Mouse (Mus musculus): ENCODE data around the gene Miip.

Miip gene

DNA sequence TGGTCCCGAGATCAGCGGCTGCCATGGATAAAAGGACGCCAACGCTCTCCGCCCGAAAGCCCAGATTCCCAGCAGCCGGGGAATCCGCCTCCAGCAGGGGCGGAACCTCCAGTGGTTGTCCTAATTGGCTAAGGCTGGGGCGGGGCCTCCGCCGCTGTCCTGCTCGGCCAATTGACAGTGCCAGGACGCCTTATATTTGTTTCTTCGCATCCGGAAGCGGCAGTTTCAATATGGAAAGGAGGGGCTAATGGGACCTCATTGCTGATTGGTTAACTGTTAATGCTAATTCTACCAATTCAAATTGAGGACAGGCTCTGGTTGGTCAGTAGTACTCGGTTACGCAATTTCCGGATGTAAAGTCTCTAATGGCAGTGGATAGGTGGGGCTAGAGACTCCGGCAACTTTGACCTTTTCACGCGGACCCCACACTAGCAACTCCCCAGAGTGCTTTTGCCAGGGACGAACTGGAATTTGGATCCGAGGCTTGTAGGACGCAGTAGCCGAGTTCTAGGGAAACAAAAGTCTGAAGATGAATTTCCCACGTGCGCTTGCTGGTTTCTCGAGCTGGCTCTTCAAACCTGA lies at the start of gene Miip, which contains the start of gene Fv1:
Gene Miip, minus strand, starts transcription at position 367 of the 582 bp plus-strand sequence.
Gene Fv1, plus strand, starts transcription at position 530 of the 582 bp plus-strand sequence.
- in situ Hi-C loops (cut with MboI), result no loop called here

DNA sequence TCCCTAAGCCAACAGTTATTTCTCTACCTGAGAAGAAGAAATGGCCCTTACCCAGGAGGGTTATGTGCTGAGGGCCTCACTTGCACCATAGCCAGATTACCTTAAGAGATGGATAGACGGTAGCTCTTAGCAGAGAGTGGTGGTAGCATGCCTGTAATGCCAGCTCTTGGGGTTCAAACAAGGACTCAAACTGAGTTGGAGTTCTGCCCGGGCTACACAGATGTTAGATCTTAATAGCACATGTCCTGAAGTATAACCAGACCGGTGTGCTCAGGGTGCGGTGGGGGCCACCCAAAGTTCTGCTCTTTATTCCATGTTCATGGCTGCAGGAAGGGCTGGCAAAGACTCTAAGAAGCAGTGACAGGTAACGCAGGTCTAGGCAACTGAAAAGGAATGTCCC lies 40.9 kb upstream of the Miip start:
- in situ Hi-C loops (cut with MboI), result no loop called here

DNA sequence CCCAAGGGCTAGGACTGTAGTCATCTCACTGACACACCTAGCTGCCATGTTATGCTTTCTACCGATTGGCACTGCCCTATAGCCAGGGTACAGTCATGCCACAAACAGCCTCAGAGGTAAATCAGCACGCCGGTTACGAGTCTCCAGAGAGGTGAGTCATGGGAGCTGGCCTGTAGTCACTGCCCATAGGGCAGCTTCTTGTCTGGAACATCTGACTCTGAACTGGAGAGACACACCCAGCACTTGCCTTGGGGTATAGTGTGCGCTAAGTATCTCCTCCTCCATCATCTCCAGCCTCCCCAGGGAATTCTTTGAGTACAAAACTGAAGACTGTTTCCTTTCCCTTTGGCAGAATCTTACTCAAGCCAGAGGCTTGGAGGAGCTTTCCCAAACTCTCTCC lies 37.6 kb upstream of the Miip start:
- in situ Hi-C loops (cut with MboI), result no loop called here

DNA sequence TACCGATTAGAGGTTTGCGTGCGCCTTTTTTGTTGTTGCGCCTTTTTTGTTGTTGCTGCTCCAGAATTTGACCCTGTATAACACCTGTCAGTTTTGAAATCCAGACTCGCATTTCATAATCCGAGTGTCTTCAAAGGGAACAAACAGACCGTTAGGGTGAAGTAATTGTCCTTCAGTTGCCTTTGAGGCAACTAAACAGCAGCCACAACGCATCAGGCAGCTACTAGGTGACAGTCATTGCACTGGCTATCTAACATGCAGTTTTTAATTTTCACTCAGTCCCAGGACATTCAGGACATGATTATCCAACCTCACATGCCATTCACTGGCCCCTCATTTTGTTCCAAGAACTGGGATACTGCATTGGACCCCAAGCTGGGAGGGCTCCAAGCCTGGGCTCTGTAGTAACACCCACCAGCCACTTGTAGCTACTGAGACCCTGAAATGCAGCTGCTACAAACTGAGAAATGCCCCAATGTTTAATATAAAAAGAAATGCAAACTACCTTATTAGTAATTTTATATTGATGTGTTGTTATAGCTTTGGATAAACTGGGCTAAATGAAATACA lies 36.6 kb upstream of the Miip start:
- in situ Hi-C loops (cut with MboI), result no loop called here

DNA sequence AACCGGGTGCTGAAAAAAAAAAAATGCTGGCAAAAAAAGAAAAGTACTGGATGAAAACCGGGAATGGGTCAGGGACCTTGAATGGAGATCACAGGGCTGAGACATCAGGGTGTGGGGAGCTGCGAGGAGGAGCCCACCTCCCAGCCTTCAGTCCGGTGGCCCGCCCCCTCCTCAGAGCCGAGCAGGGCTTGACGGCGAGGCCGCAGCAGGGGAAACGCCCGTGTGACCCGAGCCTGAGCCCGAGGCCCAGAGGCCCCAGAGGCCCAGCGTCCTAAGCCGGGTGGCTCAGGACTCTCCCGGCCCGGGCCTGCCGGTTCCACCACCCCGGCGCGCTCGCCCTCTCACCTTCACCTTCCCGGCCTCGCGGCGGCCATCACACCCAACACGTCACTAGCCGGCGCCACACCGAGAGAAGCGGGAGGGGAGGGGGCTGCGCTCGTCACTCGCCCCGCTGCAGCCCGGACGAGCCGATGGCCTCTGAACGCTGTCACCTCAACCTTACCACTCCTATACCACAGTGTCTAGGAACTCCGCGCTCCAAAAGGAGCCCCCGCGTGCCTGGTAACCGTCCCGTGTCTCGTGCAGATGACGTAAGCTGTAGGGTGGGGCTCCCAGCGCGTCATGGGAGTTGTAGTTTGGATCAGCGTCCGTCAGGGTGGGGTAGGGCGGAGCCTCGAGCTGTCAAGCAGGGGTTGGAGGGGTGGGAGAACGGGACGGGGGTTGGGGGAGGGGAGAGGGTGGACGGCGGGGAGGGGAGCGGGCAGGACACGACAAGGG lies 35.9 kb upstream of the Miip start, which contains the start of gene Mfn2:
Gene Mfn2, minus strand, starts transcription at position 392 of the 777 bp plus-strand sequence.
- in situ Hi-C loops (cut with MboI), result no loop called here

DNA sequence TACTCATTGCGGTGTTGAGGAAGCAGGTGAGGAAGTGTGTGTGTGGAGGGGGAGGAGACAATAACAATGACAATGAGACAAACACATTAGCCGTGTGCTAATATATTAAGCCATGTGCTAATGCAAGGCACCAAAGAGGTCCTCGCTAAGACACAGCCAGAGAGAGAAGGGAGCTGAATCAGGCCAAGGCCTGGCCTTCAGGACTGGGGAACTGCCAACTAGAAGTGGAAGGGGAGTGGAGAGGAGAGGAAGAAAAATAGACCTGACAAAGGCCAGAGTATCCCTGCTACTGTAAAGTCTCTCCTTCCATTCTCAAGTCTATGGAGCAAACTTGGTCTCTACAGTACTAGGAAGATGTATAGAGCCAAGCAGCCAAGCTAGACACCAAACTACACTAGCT lies 35.0 kb upstream of the Miip start:
- in situ Hi-C loops (cut with MboI), result no loop called here

DNA sequence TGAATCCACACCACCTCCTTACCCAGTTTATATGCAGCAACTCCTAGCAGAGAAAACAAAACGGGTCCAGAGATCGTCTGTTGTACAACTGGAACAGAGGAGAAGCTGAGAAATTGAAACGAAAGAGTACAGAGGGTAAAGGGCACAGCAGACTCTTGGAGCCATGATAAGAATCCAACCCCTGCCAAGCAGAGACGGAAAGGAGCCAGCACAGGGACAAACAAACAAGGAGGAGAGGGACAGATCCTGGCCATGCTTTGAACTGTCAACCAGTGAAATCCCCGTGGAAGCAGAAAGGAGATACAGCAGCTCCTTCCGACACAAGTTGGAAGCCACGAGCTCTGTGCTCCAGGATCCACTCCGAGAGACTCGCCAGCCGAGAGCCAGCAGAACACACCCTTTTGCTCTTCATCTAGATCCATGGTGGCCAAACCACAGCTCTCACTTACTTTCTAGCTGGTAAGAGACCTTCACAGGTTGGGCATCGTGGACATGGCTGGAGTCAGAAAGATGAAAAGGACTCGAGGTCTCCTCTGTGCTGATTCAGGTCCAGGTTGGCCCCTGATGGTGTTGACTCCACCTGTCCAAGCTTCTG lies 34.4 kb upstream of the Miip start:
- in situ Hi-C loops (cut with MboI), result no loop called here

DNA sequence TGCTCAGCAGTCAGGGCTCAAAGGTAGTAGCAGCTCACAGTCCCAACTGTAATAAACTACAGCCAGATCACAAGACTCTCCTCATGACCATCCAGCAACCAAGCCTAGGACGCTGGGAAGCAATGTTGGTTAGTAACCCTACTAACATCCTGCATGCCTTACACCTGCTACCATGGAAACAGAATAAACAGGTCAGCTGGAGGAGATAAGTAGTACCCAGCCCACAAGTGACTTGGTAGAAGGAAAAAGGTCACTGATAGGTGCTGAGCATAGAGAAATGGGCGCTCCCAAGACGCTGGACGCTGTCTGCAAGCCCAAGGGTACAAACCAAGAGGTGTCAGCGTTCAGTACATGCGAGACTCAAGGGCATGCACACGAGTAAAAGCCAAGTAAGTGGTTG lies 31.8 kb upstream of the Miip start:
- in situ Hi-C loops (cut with MboI), result no loop called here

DNA sequence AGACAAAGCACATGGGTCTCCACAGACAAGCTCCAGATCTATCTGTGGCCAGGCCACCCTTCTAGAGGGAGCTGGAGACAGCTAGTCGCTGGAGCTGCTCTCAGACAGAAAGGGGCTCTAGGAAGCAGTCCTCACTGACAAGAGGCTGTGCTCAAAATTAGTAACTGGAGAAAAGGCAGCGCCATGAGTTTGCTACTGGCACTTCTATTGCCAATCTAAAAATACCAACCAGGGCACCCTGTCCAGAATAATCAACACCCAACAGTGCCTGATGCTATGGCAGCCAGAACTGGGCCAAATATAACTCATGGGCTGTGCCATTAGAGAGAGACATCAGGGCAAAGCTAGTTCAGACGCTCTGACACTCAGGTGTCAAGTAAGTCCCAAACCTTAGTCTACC lies 28.7 kb upstream of the Miip start:
- in situ Hi-C loops (cut with MboI), result no loop called here

DNA sequence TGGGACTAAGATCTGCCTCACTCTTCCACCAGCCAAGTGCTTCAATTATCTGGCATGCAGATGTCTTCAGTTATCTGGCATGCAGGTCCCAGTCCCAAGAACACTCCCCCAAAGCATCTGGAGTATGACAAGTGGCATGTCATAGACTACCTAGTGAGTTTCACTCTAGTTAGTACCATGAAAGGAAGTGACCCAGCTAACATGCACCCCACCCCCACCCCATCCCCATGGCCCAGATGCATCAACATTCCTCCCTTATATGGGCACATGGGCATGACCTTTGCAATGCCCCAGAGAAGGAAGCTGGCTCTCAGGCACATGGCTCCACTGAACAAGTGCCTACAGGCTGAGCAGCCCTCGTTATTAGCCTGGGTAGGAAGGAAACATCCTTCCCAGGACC lies 27.8 kb upstream of the Miip start:
- in situ Hi-C loops (cut with MboI), result no loop called here

DNA sequence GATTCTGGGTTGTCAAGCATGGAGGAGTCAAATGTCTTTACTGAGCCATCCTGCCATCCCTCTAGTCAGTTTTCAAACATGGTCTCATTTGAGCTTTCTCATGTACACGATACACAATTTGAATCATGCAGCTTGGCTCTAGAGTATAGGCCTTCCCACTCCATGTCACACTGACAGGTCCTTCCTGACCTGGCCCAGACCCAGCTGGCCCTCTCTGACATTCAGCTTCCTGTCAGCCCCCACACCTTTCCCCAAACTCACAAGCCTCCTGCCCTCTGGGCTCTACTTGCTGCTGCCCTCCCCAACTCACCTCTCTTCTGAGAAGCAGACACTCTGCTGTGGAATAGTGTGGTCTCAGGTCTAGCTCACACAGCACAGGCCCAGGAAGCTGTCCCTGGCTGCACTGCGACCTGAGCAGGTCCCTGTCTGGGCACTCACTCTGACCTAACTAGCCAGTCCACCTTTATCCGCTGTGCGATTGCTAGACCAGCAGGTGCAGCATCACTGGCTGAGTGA lies 27.3 kb upstream of the Miip start:
- in situ Hi-C loops (cut with MboI), result no loop called here

DNA sequence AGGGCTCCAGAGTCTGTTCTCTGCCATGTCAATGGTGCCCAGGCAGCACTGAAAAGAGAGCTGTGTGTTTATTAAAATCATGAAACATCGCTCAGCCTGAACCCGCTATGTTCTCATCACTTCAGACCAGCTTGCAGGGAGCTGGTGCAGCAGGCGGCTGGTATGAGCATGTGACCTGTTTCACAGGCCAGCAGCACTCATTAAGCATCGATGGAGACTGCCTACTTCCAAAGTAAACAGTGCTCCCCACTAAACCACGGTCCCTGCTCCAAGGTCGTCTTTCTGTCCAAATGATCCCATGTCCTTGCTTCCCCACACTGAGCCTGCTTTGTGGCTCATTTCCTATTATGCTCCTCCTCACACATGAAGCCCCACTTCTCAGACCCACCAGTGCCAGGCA lies 21.7 kb upstream of the Miip start:
- in situ Hi-C loops (cut with MboI), result no loop called here

DNA sequence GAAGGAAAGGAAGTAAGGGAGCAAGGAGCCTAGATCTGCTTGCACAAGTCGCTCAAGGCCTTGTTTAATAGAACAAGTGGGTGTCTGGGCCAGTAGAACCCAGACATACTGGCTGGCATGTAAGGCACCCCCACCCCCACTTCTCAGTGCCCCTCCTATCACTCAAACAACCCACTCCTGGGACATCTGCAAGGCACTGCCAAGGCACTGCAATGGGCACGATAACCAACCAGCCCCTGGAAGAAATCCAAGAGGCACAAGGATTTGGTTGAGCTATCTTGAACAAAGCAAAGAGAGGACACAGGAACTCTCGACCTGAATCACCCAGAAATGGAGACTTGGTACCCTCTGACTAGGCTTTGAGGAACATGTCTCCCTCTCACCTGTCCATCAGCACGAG lies 19.6 kb upstream of the Miip start:
- in situ Hi-C loops (cut with MboI), result no loop called here

DNA sequence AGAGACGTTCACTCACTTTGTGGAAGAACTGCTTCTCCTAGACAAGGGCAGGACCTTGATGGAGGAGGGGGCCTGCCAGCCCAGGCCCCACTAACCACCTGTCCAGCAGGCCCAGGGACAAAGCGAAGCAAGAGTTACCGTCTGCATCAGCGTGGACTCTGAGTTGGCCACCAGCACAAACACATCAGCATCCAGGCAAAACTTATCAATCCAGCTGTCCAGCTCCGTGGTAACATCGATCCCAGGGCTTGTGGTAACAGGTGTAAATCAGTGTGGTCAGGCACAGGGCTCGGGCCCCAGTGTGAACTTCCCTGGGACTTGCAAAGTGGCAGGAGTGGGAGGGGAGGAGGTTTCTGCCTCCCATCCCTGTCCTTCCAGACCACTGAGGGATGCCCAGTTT lies 18.7 kb upstream of the Miip start:
- in situ Hi-C loops (cut with MboI), result no loop called here

DNA sequence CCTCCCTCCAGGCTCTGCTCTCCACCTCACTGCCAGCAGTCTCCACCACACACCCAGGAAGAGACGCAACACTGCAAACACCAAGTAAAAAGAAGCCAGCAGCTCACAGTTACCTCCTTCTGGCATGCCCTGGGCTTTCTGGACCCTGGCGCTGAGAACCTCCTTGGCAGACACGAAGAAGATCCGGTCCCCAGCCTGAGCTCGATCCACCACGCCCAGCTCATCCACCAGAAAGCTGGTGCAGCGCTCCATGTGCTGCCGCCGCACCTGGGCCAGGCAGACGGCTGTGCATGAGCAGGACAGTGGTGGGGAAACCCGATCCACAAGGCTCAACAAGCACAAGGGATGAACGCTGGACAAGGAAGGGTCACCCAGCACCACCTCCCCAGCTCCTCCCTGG lies 17.5 kb upstream of the Miip start:
- in situ Hi-C loops (cut with MboI), result no loop called here

DNA sequence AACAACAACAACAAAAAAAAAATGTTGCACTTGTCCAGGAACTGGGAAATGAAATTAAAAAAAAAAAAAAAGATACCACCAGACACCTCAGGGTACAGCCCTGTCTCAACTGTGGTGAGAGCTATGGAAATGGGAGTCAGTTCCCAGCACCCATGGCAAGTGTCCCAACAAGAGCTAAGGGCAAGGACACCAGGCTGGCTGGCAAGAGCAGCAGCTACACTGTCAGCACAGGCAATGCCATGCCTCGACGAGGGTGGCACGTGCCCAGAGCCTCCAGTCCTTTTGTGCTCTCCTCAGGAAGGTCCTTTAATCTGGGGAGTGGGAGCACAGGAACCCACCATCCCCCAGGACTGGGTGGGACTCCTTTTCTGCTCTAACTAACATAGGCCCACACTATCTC lies 15.5 kb upstream of the Miip start:
- in situ Hi-C loops (cut with MboI), result no loop called here

DNA sequence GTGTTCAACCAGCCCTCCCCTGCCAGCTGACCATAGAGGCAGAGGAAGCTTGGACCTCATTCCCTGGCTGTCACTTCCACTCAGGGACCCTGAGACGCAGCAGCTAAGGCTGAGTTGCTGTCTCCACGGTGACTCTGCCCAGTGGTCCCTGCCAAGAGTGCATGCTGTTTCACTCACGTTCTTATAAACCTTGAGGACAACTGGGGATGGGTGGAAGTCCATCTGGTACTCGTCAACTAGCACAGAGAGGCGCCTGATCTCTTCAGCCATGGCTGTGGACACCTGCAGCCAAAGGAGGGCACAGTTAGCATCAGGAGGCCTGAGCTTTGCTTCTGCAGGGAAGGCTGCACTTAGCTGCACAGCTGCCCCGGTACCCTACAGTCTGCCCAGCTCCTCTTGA lies 14.4 kb upstream of the Miip start:
- in situ Hi-C loops (cut with MboI), result no loop called here

DNA sequence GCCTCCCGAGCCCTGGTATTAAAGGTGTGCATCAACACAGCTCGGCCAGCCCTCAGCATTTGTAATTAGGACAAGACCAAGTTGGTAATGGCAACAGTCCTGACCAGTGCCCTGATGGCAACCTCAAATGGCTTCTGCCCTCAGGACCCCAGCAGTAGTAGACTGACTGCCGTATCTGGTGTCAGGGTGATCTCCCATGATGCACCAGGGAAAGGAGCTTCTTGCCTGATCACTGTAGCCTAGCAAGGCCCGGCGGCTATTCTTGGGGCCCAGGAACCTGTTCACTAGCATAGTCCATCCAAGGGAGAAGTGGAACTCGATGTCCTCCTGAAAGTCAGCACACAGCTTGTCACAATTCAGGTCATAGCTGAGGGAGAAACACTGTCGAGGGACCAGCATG lies 13.2 kb upstream of the Miip start:
- in situ Hi-C loops (cut with MboI), result no loop called here

DNA sequence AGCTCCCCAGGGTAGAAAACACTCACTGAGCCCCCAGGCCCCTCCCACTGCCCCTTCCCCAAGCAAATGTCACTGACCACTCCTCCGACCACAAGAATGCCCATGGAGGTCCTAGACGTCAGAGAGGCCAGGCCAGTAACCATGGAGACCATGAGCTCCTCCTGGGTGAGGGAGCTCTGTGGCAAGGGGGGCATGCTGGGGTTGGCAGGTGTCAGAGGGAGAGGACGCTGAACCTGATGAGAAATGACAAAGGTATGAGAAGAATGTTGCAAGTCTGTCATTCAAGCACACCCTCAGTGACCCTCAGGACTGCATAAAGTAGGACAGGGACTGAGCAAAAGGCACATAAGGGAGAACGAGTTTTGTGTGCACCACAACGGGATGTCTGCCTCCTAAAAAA lies 11.2 kb upstream of the Miip start:
- in situ Hi-C loops (cut with MboI), result no loop called here

DNA sequence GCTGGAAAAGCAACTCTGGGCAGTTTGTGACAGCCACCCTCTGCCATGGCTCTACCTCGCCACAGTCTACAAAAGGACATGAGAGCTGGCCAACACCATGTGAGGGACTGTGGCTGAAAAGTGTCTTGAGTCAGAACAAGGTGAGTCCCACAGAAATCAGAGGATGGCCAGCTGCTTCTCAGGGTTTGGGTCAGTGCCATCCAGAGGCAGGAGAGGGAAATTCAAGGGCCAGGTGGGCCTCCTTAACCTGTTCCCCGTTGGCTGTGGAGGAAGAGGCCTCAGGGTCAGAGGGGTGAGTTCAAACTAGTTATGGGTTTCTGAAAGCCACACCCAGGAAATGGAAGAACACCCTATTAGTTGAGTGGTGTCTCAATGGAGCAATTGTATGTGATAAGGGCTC lies 10.8 kb upstream of the Miip start:
- in situ Hi-C loops (cut with MboI), result no loop called here

DNA sequence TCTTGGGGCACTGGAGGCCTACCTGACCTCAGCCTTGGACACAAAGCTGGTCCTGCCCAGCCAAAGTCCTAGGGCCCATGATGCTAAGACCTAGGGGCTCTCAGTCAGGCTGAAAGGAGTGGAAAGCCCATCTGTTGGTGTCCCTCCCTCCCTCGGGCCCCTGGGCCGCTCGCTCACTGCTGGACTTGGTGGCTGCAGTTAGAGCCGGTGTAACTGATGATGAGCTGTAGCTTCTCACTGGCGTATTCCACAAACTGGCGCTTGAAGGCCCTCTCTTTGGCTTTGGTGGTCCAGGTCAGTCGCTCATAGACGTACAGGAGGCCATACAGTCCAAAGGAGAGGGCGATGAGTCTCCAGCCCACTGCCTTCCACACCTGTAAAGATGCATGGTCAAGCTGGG lies 9.9 kb upstream of the Miip start:
- in situ Hi-C loops (cut with MboI), result no loop called here

DNA sequence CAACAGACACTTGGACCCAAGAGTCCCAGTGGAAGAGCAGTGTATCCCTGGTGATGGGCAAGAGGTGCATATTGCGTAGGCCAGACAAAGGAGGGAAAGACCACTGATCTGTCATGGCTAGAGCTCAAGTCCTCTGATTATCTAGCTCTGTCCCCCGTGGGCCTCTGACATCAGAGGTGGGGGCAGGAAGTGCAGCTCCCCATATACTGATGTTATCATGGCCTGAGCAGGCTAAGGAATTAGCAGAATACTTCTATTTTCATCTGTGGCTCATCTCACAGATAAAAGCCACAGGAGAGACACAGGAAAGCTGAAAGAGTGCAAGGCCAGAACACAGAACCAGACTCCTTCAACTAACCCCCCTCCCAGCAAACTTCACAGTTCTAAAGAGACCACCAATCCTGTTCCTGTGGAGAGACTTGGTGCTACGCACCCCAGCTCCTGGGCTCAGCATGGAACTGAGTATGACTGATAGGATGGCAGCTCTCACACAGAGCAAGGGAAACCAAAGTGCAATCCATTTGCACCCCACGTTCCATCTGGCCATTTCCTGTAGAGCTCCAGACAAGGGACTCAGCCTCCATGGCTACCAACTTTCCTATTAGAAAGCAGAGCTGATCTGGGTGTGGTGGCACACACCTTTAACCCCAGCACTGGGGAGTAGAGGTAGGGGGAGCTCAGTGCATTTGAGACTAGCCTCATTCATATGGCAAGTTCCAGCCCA lies 7.4 kb upstream of the Miip start:
- in situ Hi-C loops (cut with MboI), result no loop called here

All from mature B cell (primary cell).